Comparison of ENCODE assay signal across 8 mouse cellular contexts in genomic region chr9:57220356-57220755, GRCm38 (mm10). TPM values are rescaled to one million over a fixed set of nuclear protein-coding genes. Genes with fewer than 3 reads are reported as not detected.
DNase-seq lines count a peak whose midpoint lies in the region; ATAC-seq lines count a peak whose summit lies in the region.

No protein-coding gene starts in this region.

- H3K9me3 ChIP-seq in forebrain, embryonic 11.5 days (ENCODE audit: control insufficient read depth, low read length): no peaks in the 10 kb centered on the region
- H3K9me3 ChIP-seq in forebrain, embryonic 16.5 days (ENCODE audit: control insufficient read depth, low read length): no peaks in the 10 kb centered on the region

- no peak overlapping the region for H3K4me2 ChIP-seq in forebrain, embryonic 11.5 days (ENCODE audit: low read depth, low read length, severe bottlenecking)
- no peak overlapping the region for H3K4me2 ChIP-seq in forebrain, embryonic 16.5 days (ENCODE audit: low read length)

- H3K27me3 ChIP-seq in forebrain, embryonic 11.5 days (ENCODE audit: control insufficient read depth, insufficient read depth, low read length): no peaks in the 10 kb centered on the region
- no peaks in the 10 kb centered on the region for H3K27me3 ChIP-seq in forebrain, embryonic 16.5 days (replicated peaks; ENCODE audit: control insufficient read depth, insufficient read depth, low read length)

- H3K4me3 ChIP-seq in forebrain, embryonic 11.5 days (ENCODE audit: low read depth, low read length): no peak overlapping the region
- no peak overlapping the region for H3K4me3 ChIP-seq in forebrain, embryonic 16.5 days (replicated peaks; ENCODE audit: low read length)

- no peak for ATAC-seq in forebrain, embryonic 11.5 days (replicated peaks; ENCODE audit: low FRiP score)
- ATAC-seq in forebrain, embryonic 16.5 days: no peak
- 0 out of 2 replicates have a peak, but pooled peaks have one; percentile 56 for ATAC-seq in megakaryocyte-erythroid progenitor cell, adult 5-6 weeks (replicated peaks; ENCODE audit: low FRiP score, low TSS enrichment, poor library complexity, severe bottlenecking)

- H3K27ac ChIP-seq in forebrain, embryonic 11.5 days (ENCODE audit: low read depth, low read length): no peak overlapping the region
- no peak overlapping the region for H3K27ac ChIP-seq in forebrain, embryonic 16.5 days (ENCODE audit: low read length)

- H3K9ac ChIP-seq in forebrain, embryonic 11.5 days (ENCODE audit: low read length): no peak overlapping the region
- H3K9ac ChIP-seq in forebrain, embryonic 16.5 days (replicated peaks; ENCODE audit: low read depth, low read length): no peak overlapping the region

- no peaks in the 10 kb centered on the region for H3K4me1 ChIP-seq in forebrain, embryonic 11.5 days (replicated peaks; ENCODE audit: control insufficient read depth, insufficient read depth, low read length)
- no peaks in the 10 kb centered on the region for H3K4me1 ChIP-seq in forebrain, embryonic 16.5 days (replicated peaks; ENCODE audit: control insufficient read depth, insufficient read depth, low read length)

- no peaks in the 10 kb centered on the region for H3K36me3 ChIP-seq in forebrain, embryonic 11.5 days (ENCODE audit: control insufficient read depth, insufficient read depth, low read length)
- no peaks in the 10 kb centered on the region for H3K36me3 ChIP-seq in forebrain, embryonic 16.5 days (ENCODE audit: control insufficient read depth, insufficient read depth)

- peak; percentile 59 for DNase-seq in forebrain, embryonic 11.5 days (ENCODE audit: low spot score)
- DNase-seq in right cerebral cortex, adult 18-20 months: peak; percentile 37
- no peak for DNase-seq in right cerebral cortex, postnatal 25 days
- peak; percentile 55 to 64 for DNase-seq in cerebellum, postnatal 36 days
- DNase-seq in kidney, postnatal 25 days: peak; percentile 70 to 75
- DNase-seq in thymus, postnatal 4 days: peak; percentile 63

- WGBS in forebrain, embryonic 11.5 days: 24% methylated on average over 6 of the region's 6 CpGs
- 15% methylated on average over 6 of the region's 6 CpGs for WGBS in forebrain, embryonic 16.5 days

RNA-seq across cellular contexts. Expression of gene Trcg1, which starts 16.0 kb away (rescaled TPM):
- polyA plus RNA-seq in forebrain, embryonic 11.5 days (2014; fragmentation: Nextera tagmentation; extraction: Ambion mirVana): 0.09 TPM in 1 of 2 replicates, not detected in the other
- polyA plus RNA-seq in forebrain, embryonic 16.5 days (2015; fragmentation: Nextera tagmentation; extraction: Ambion mirVana): not detected in 2 replicates
- total RNA-seq in megakaryocyte-erythroid progenitor cell, adult 5-6 weeks (2014; fragmentation: Nextera tagmentation): not detected in 2 replicates
- total RNA-seq in megakaryocyte-erythroid progenitor cell, adult 5-6 weeks (2017): not detected in 2 replicates

RNA-seq across cellular contexts. Expression of gene 1700017B05Rik, which starts 42.1 kb away (rescaled TPM):
- 12.5 TPM in 2 replicates for polyA plus RNA-seq in forebrain, embryonic 11.5 days (2014; fragmentation: Nextera tagmentation; extraction: Ambion mirVana)
- polyA plus RNA-seq in forebrain, embryonic 16.5 days (2015; fragmentation: Nextera tagmentation; extraction: Ambion mirVana): 4.7 and 5.6 TPM in 2 replicates
- total RNA-seq in megakaryocyte-erythroid progenitor cell, adult 5-6 weeks (2014; fragmentation: Nextera tagmentation): 81.6 and 83.6 TPM in 2 replicates
- 13.8 and 33.3 TPM in 2 replicates for total RNA-seq in megakaryocyte-erythroid progenitor cell, adult 5-6 weeks (2017)
